Mouse (Mus musculus) liver, embryonic 14.5 days (tissue): ENCODE measurements around the gene Nppc. TPM values are rescaled to one million over a fixed set of nuclear protein-coding genes. Genes with fewer than 3 reads are reported as not detected.

Experiments
- ATAC-seq: fragments of 200-750 bp; cut with Nextera tagmentation; 2 replicates; pipeline ENCODE4 v1.8.0; 2017; ENCODE audit warnings: moderate number of reproducible peaks, mild to moderate bottlenecking, moderate library complexity; ENCODE audit not compliant: insufficient read depth
- DNase-seq, 3 experiments: peaks; one replicate each; pipeline ENCODE4 v3.0.0-alpha.2; 2012 to 2013; ENCODE audit warnings: low read depth in 3 of 3, low spot score in 3 of 3
- H3K27ac ChIP-seq: fragments of 300-500 bp; sonication (generic); 2 replicates; pipeline ENCODE4 v1.5.1; 2014; ENCODE audit warnings: moderate library complexity, mild to moderate bottlenecking, control low read depth, inconsistent platforms
- H3K27me3 ChIP-seq: fragments of 300-500 bp; sonication (generic); 2 replicates; pipeline ENCODE4 v1.6.1; 2014; ENCODE audit warnings: mild to moderate bottlenecking, low read length, moderate library complexity; ENCODE audit not compliant: control insufficient read depth, insufficient read depth
- H3K36me3 ChIP-seq: fragments of 300-500 bp; sonication (generic); replicated peaks from 2 replicates; pipeline ENCODE4 v1.6.1; 2014; ENCODE audit warnings: low read depth; ENCODE audit not compliant: control insufficient read depth, insufficient read depth
- H3K4me1 ChIP-seq, 2 experiments: fragments of 200-500 bp in 1 of 2; fragments of 300-500 bp in 1 of 2; sonication (generic) in 1 of 2; replicated peaks; 2 replicates each; pipeline ENCODE4 v1.6.1; 2012 to 2014; ENCODE audit warnings: antibody characterized with exemption in 1 of 2, inconsistent platforms in 1 of 2, low read length in 1 of 2; ENCODE audit not compliant: control insufficient read depth in 2 of 2, insufficient read depth in 2 of 2
- H3K4me2 ChIP-seq: fragments of 300-500 bp; sonication (generic); 2 replicates; pipeline ENCODE4 v1.6.1; 2014; ENCODE audit warnings: low read depth, mild to moderate bottlenecking, control low read depth, moderate library complexity
- H3K4me3 ChIP-seq, 2 experiments: fragments of 200-500 bp in 1 of 2; fragments of 300-500 bp in 1 of 2; sonication (generic) in 1 of 2; 2 replicates each; pipeline ENCODE4 v1.5.1; 2012 to 2014; ENCODE audit warnings: low read depth in 2 of 2, low read length in 2 of 2, mild to moderate bottlenecking in 2 of 2, control low read depth in 1 of 2, inconsistent platforms in 1 of 2, moderate library complexity in 1 of 2; ENCODE audit not compliant: insufficient read depth in 1 of 2
- H3K9ac ChIP-seq: fragments of 300-500 bp; sonication (generic); replicated peaks from 2 replicates; pipeline ENCODE4 v1.6.1; 2014; ENCODE audit warnings: mild to moderate bottlenecking, control low read depth, moderate library complexity
- H3K9me3 ChIP-seq: fragments of 300-500 bp; sonication (generic); 2 replicates; pipeline ENCODE4 v1.6.1; 2016; ENCODE audit warnings: low read length, mixed read lengths; ENCODE audit not compliant: control insufficient read depth
- CTCF ChIP-seq: IDR thresholded peaks from 2 replicates; pipeline ENCODE4 v1.5.1; 2016; ENCODE audit warnings: antibody characterized with exemption, low read depth, control low read depth
- EP300 ChIP-seq: IDR thresholded peaks from 2 replicates; pipeline ENCODE4 v1.6.1; 2016; ENCODE audit warnings: antibody characterized with exemption, low read depth
- WGBS: fragments of 180-500 bp; shearing (Covaris S2); extraction: QIAGEN DNeasy Blood & Tissue Kit; methylation state at CpG from one replicate; pipeline ENCODE4 v1.1.7; 2014; ENCODE audit not compliant: insufficient replicate concordance; 5-methylcytosine and 5-hydroxymethylcytosine counted together
- polyA plus RNA-seq, 2 experiments: library from polyadenylated mRNA; depleted of rRNA in 1 of 2; stranded (reverse) in 1 of 2; unstranded in 1 of 2; fragments of >200 nt; fragmentation: Nextera tagmentation in 1 of 2; extraction: Ambion mirVana in 1 of 2; gene quantifications; 2 replicates each; pipeline versions ENCODE4 v1.2.1 to v1.2.3; 2012 to 2014

Gene Nppc
- polyA plus RNA-seq, 2 experiments, result 0.04 TPM; not detected in 1

- Histone ChIP-seq H3K4me1 (peaks cover 0 to 11% of the 10 kb centered on the region in 2 experiments; a peak in 2 of 4 replicates), H3K4me2 (no peak overlapping the region), H3K9me3 (no peaks in the 10 kb centered on the region), H3K4me3 (no peak overlapping the region), H3K27ac (no peak overlapping the region), H3K9ac (no peak overlapping the region), H3K36me3 (no peaks in the 10 kb centered on the region), H3K27me3 (no peaks in the 10 kb centered on the region)
- ATAC-seq (no peak), DNase-seq (no peak)
- 47% methylated on average over 6 of the region's 6 CpGs for WGBS
- TF ChIP-seq CTCF (no peak), EP300 (no peak)
These were observed 37.5 kb downstream of the Nppc start for GRCm38 (mm10) chr1:86632732-86633380.

- no peak overlapping the region for H3K27ac ChIP-seq
- WGBS, result 46% methylated on average over 4 of the region's 4 CpGs
- no peak overlapping the region for H3K4me3 ChIP-seq
- no peaks in the 10 kb centered on the region for H3K9me3 ChIP-seq
- no peak overlapping the region for H3K9ac ChIP-seq
- no peak overlapping the region for H3K4me2 ChIP-seq
- no peak for DNase-seq
- H3K27me3 ChIP-seq, result no peaks in the 10 kb centered on the region
- TF ChIP-seq CTCF (no peak), EP300 (no peak)
- H3K4me1 ChIP-seq, result peaks cover 0 to 11% of the 10 kb centered on the region in 2 experiments; a peak in 2 of 4 replicates
- no peaks in the 10 kb centered on the region for H3K36me3 ChIP-seq
- ATAC-seq, result no peak
These were observed 39.8 kb downstream of the Nppc start for GRCm38 (mm10) chr1:86630527-86630926.

GRCm38 (mm10) chr1:86629936-86630335 is 40.4 kb downstream of the Nppc start:
- no peak for ATAC-seq
- H3K27me3 ChIP-seq, result no peaks in the 10 kb centered on the region
- H3K4me1 ChIP-seq, result peaks cover 0 to 11% of the 10 kb centered on the region in 2 experiments; a peak in 2 of 4 replicates
- H3K9me3 ChIP-seq, result no peaks in the 10 kb centered on the region
- no peak overlapping the region for H3K4me2 ChIP-seq
- WGBS, result 41% methylated on average over 4 of the region's 4 CpGs
- H3K36me3 ChIP-seq, result no peaks in the 10 kb centered on the region
- H3K9ac ChIP-seq, result no peak overlapping the region
- TF ChIP-seq CTCF, result no peak
- TF ChIP-seq EP300, result no peak
- no peak overlapping the region for H3K4me3 ChIP-seq
- no peak overlapping the region for H3K27ac ChIP-seq
- DNase-seq, result no peak

- H3K9me3 ChIP-seq, result no peaks in the 10 kb centered on the region
- H3K4me2 ChIP-seq, result no peak overlapping the region
- no peak overlapping the region for H3K27ac ChIP-seq
- TF ChIP-seq CTCF (no peak), EP300 (no peak)
- no peaks in the 10 kb centered on the region for H3K36me3 ChIP-seq
- H3K4me3 ChIP-seq, result no peak overlapping the region
- no peak overlapping the region for H3K9ac ChIP-seq
- ATAC-seq (no peak), DNase-seq (no peak)
- no peaks in the 10 kb centered on the region for H3K27me3 ChIP-seq
- 0 out of 4 replicates have a peak, but pooled peaks cover 0 to 7% of the 10 kb centered on the region in 2 experiments for H3K4me1 ChIP-seq
- 54% methylated on average over 3 of the region's 3 CpGs for WGBS
These were observed 42.1 kb downstream of the Nppc start for GRCm38 (mm10) chr1:86628270-86628669.

GRCm38 (mm10) chr1:86623001-86624000 is 47.1 kb downstream of the Nppc start:
- ATAC-seq, result no peak
- H3K9ac ChIP-seq, result no peak overlapping the region
- H3K27me3 ChIP-seq, result no peaks in the 10 kb centered on the region
- H3K4me2 ChIP-seq, result no peak overlapping the region
- H3K9me3 ChIP-seq, result no peaks in the 10 kb centered on the region
- TF ChIP-seq CTCF (no peak), EP300 (no peak)
- H3K4me1 ChIP-seq, result no peaks in the 10 kb centered on the region; a peak in 1 of 4 replicates
- H3K27ac ChIP-seq, result no peak overlapping the region
- DNase-seq, result no peak
- no peak overlapping the region for H3K4me3 ChIP-seq
- 38% methylated on average over 16 of the region's 16 CpGs for WGBS
- no peaks in the 10 kb centered on the region for H3K36me3 ChIP-seq
